ENCODE assay signal across 25 mouse cellular contexts in the genomic region with DNA sequence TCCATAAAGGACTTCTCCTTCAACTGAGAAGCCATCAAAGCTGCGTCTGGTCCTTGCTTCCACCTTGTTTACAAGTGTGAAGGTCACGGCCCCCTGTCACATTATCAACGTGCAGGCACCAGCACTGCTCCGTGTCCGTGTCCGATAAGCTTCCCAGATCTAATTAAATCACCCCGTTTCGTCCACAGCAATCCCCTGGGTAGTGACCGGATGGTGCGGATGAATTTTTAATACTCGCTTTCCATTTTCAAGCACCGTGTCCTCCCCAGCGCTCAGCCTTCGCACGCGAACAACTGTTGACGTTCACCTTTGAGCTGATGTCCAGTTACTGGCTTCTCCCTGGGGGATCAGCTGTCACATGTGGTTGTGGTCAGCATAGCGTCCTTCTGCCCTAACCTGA.
DNase-seq lines count a peak whose midpoint lies in the region; ATAC-seq and TF ChIP-seq lines count a peak whose summit lies in the region.
"Had no signal": no experiment of that assay in that cellular context is flagged by ENCODE, and none has a peak within 500 bp of the region (broad histone marks: within the 10 kb centered on the region; RNA-seq: fewer than 3 reads in every experiment).

No protein-coding gene starts in this region.

- H3K27ac ChIP-seq in intestine, embryonic 14.5 days (ENCODE audit: low read depth) = no peak overlapping the region
- no peak overlapping the region for H3K27ac ChIP-seq in intestine, postnatal 0 days (ENCODE audit: low read depth, low read length)
- H3K27ac ChIP-seq in kidney, postnatal 0 days = no peak overlapping the region
- H3K27ac ChIP-seq: embryonic facial prominence, embryonic 12.5 days; embryonic facial prominence, embryonic 15.5 days; gastrocnemius, adult 2 months; heart, embryonic 13.5 days; hindbrain, embryonic 12.5 days had no signal

- DNase-seq in intestine, embryonic 14.5 days (ENCODE audit: low spot score) = no peak
- DNase-seq in kidney, postnatal 0 days (ENCODE audit: low spot score) = no peak
- no peak for DNase-seq in kidney, postnatal 4 days
- peak; percentile 31 for DNase-seq in testis, postnatal 10 days (ENCODE audit: low spot score)
- no peak for DNase-seq in testis, postnatal 14 days (ENCODE audit: low spot score)
- DNase-seq: adrenal gland, adult 2 months; adrenal gland, postnatal 14 days; cerebellum, adult 11 months; cerebellum, adult 2 months; cerebellum, adult 9-11 months; cerebellum, postnatal 25 days; forebrain, postnatal 0 days; gastrocnemius, adult 2 months; gastrocnemius, postnatal 14 days; heart, adult 18-20 months; heart, postnatal 14 days; heart, postnatal 4 days had no signal

- 0 out of 2 replicates have a peak overlapping the region, but pooled peaks have one; percentile 3 for H3K4me2 ChIP-seq in intestine, embryonic 14.5 days (ENCODE audit: low read length)
- H3K4me2 ChIP-seq in intestine, postnatal 0 days (replicated peaks; ENCODE audit: low read depth) = no peak overlapping the region
- peak overlapping the region; percentile 18; the same call in 1 of the 2 replicates for H3K4me2 ChIP-seq in kidney, postnatal 0 days (ENCODE audit: low read length)
- H3K4me2 ChIP-seq: embryonic facial prominence, embryonic 12.5 days; embryonic facial prominence, embryonic 15.5 days; heart, embryonic 13.5 days; hindbrain, embryonic 12.5 days had no signal

- TF ChIP-seq CTCF in intestine, postnatal 0 days (IDR thresholded peaks at IDR 0.05; ENCODE audit: low read depth) = no peak
- no peak for TF ChIP-seq CTCF in kidney, postnatal 0 days (IDR thresholded peaks at IDR 0.05; ENCODE audit: low read depth)

- H3K4me1 ChIP-seq in intestine, embryonic 14.5 days (replicated peaks; ENCODE audit: control insufficient read depth, insufficient read depth, low read length) = no peaks in the 10 kb centered on the region
- no peaks in the 10 kb centered on the region for H3K4me1 ChIP-seq in intestine, postnatal 0 days (replicated peaks; ENCODE audit: control insufficient read depth, insufficient read depth, low read length)
- H3K4me1 ChIP-seq in kidney, postnatal 0 days (replicated peaks; ENCODE audit: insufficient read depth, low read length) = no peaks in the 10 kb centered on the region
- H3K4me1 ChIP-seq: embryonic facial prominence, embryonic 12.5 days; embryonic facial prominence, embryonic 15.5 days; heart, embryonic 13.5 days; hindbrain, embryonic 12.5 days had no signal

- no peak for ATAC-seq in intestine, embryonic 14.5 days (replicated peaks; ENCODE audit: low FRiP score, low TSS enrichment, low read depth)
- no peak for ATAC-seq in intestine, postnatal 0 days
- ATAC-seq in kidney, postnatal 0 days (replicated peaks; ENCODE audit: low FRiP score, low read depth) = no peak
- ATAC-seq: CD4-positive, CD25-positive, alpha-beta regulatory T cell, adult 4 months; forebrain, embryonic 14.5 days; forebrain, postnatal 0 days; hindbrain, embryonic 16.5 days had no signal

- no peaks in the 10 kb centered on the region for H3K36me3 ChIP-seq in intestine, embryonic 14.5 days (ENCODE audit: control insufficient read depth, insufficient read depth, low read length)
- H3K36me3 ChIP-seq in intestine, postnatal 0 days (ENCODE audit: control insufficient read depth, insufficient read depth) = no peaks in the 10 kb centered on the region; the same call in 1 of the 2 replicates
- no peaks in the 10 kb centered on the region for H3K36me3 ChIP-seq in kidney, postnatal 0 days (ENCODE audit: insufficient read depth, low read length)
- H3K36me3 ChIP-seq: embryonic facial prominence, embryonic 12.5 days; embryonic facial prominence, embryonic 15.5 days; heart, embryonic 13.5 days; hindbrain, embryonic 12.5 days had no signal

- WGBS in intestine, embryonic 14.5 days = 55% methylated on average over 18 of the region's 18 CpGs
- 80% methylated on average over 18 of the region's 18 CpGs for WGBS in intestine, postnatal 0 days
- WGBS in kidney, postnatal 0 days = 46% methylated on average over 18 of the region's 18 CpGs

- no peak overlapping the region for H3K4me3 ChIP-seq in intestine, embryonic 14.5 days (ENCODE audit: low read depth, low read length)
- no peak overlapping the region for H3K4me3 ChIP-seq in intestine, postnatal 0 days (ENCODE audit: low read depth, low read length)
- no peak overlapping the region for H3K4me3 ChIP-seq in kidney, postnatal 0 days (replicated peaks; ENCODE audit: low read depth, low read length)
- H3K4me3 ChIP-seq: embryonic facial prominence, embryonic 12.5 days; embryonic facial prominence, embryonic 15.5 days; gastrocnemius, adult 2 months; heart, embryonic 13.5 days; hindbrain, embryonic 12.5 days had no signal

- no peaks in the 10 kb centered on the region for H3K9me3 ChIP-seq in intestine, embryonic 14.5 days (ENCODE audit: control insufficient read depth, low read length)
- no peaks in the 10 kb centered on the region for H3K9me3 ChIP-seq in intestine, postnatal 0 days (ENCODE audit: control insufficient read depth)
- no peaks in the 10 kb centered on the region for H3K9me3 ChIP-seq in kidney, postnatal 0 days (replicated peaks; ENCODE audit: low read length)
- H3K9me3 ChIP-seq: embryonic facial prominence, embryonic 12.5 days; embryonic facial prominence, embryonic 15.5 days; heart, embryonic 13.5 days; hindbrain, embryonic 12.5 days had no signal

- H3K27me3 ChIP-seq in intestine, embryonic 14.5 days (replicated peaks; ENCODE audit: control insufficient read depth, insufficient read depth, low read length) = no peaks in the 10 kb centered on the region
- H3K27me3 ChIP-seq in intestine, postnatal 0 days (replicated peaks; ENCODE audit: control insufficient read depth, insufficient read depth, low read length) = no peaks in the 10 kb centered on the region
- no peaks in the 10 kb centered on the region for H3K27me3 ChIP-seq in kidney, postnatal 0 days (ENCODE audit: insufficient read depth, low read length)
- H3K27me3 ChIP-seq: embryonic facial prominence, embryonic 12.5 days; embryonic facial prominence, embryonic 15.5 days; hindbrain, embryonic 12.5 days had no signal

- H3K9ac ChIP-seq in intestine, embryonic 14.5 days (ENCODE audit: low read length) = no peak overlapping the region
- H3K9ac ChIP-seq in intestine, postnatal 0 days (ENCODE audit: low read depth, low read length) = no peak overlapping the region
- no peak overlapping the region for H3K9ac ChIP-seq in kidney, postnatal 0 days (ENCODE audit: low read depth, low read length)
- H3K9ac ChIP-seq: embryonic facial prominence, embryonic 12.5 days; embryonic facial prominence, embryonic 15.5 days; forebrain, postnatal 0 days; heart, embryonic 13.5 days; hindbrain, embryonic 12.5 days had no signal
